Mouse (Mus musculus): ENCODE measurements around the gene Clic1.
"Not testable (repeated sequence)": the region's sequence is repeated elsewhere in the genome, so short reads cannot be mapped to it uniquely, and the experiment has no call there.

The Clic1 gene

GRCm38 (mm10) chr17:35049561-35050016 lies at the start of gene Clic1:
TSS of gene Clic1 (plus strand) at chr17:35049966.
- peak; percentile 57 to 63 for DNase-seq (ENCODE audit: low spot score in 2 of 2)

DNA sequence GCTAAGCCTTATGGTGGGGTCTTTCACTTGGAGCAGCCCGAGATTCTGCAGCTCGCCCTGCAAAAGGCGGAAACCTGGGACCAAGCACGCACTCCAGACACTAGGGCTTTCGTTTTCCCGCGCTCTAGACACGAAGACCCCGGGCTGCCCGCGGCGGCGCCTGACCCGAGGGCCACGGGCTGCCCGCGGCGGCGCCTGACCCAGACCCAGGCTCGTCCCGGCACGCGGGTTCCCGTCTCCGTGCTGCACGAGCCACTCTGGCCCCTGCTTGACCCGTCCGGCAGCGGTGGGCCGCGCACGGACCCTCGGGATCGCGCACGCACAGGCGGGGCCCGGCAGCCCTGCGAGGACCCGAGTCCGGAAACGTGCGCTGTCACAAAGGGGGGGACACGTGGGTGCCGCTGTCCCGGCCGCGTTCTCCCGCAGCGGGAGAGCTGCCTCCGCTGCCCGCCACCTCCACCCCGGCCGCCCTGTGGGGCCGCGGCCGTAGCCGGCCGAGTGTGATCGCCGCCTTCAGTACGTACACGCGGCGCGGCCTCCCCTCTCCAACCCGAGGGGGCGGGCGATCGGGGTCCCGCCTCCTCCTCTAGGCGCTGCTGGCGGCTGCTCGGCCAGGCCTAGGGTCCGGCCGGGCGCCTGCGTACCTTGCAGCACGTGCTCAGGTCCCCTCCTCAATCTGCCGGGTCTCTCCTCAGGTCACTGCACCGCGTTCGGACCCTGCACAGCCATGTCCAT lies 48.9 kb upstream of the Clic1 start, which contains the start of gene Vars:
TSS of gene Vars (plus strand) at position 271 of the 735 bp plus-strand sequence.
- peak; percentile 90 for DNase-seq (ENCODE audit: low spot score in 2 of 2)

DNA sequence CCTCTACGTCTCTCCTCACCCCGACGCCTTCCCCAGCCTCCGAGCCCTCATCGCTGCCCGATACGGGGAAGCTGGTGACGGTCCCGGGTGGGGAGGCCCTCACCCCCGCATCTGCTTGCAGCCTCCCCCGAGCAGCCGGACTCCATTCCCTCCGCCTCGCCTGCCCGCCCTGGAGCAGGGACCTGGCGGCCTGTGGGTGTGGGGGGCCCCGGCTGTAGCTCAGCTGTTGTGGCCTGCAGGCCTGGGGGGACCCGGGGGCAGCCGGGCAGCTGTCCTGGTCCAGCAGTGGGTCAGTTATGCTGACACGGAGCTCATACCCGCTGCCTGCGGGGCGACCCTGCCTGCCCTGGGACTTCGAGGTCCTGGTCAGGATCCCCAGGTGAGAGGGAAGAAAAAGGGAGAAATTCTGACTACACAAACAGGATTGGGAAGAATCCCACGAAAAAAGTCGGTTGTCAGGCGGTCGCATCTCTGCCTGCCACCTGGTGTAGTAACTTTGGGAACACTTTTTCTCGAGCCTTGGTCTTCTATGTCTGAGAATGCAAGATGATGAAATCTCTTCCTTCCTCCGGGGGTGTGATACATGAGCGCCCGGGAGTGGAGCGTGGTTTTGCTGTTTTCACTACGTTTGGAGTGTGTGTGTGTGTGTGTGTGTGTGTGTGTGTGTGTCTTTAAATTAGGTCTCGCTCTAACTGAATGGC lies 48.2 kb upstream of the Clic1 start:
- DNase-seq (ENCODE audit: low spot score in 2 of 2), result peak in 1 of 2 experiments; percentile 31

- no peak for DNase-seq (ENCODE audit: low spot score in 2 of 2)
These were observed 47.5 kb upstream of the Clic1 start for GRCm38 (mm10) chr17:35002153-35002865.

GRCm38 (mm10) chr17:35003022-35003838 lies 46.5 kb upstream of the Clic1 start:
- no peak for DNase-seq (ENCODE audit: low spot score in 2 of 2)

- DNase-seq (ENCODE audit: low spot score in 2 of 2), result no peak
These were observed 45.6 kb upstream of the Clic1 start for GRCm38 (mm10) chr17:35004075-35004717.

GRCm38 (mm10) chr17:35005158-35005557 lies 44.6 kb upstream of the Clic1 start:
- DNase-seq (ENCODE audit: low spot score in 2 of 2), result no peak

DNA sequence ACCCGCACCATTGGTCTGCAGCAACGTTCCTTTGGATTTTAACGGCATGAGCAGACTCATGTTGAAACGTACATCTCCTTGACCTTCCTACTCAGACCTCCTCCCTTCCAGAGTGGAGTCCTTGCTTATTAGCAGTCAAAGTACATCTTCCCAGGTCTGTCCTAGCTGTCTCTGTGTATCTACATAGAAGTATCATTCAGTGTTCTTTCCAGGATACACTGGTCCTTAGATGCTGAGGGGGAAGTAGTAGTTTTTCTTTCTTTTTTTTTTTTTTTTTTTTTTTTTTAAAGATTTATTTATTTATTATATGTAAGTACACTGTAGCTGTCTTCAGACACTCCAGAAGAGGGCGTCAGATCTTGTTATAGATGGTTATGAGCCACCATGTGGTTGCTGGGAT lies 43.9 kb upstream of the Clic1 start:
- not testable (repeated sequence) for DNase-seq (ENCODE audit: low spot score in 2 of 2)

DNA sequence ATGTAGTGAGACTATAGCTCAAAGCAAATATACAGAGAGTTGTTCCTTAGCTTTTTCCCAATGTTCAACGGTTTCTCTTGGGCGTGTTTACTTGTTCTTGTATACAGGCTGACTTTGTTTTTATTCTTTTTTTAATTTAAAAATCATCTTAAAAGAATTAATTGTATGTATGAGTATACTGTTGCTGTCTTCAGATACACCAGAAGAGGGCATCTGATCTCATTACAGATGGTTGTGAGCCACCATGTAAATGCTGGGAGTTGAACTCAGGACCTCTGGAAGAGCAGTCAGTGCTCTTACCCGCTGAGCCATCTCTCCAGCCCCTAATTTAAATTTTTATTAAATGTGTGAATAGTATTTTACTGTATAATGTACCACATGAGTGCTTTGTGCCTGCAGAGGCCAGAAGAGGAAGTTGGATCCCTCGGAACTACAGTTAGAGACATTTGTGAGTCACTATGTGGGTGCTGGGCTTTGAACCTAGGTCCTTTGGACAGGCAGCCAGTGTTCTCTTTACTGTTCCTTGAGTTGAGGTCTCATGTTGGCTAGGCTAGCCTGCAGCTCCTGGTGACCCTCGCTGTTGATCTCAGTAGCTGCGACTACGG lies 42.3 kb upstream of the Clic1 start:
- DNase-seq (ENCODE audit: low spot score in 2 of 2), result no peak

DNA sequence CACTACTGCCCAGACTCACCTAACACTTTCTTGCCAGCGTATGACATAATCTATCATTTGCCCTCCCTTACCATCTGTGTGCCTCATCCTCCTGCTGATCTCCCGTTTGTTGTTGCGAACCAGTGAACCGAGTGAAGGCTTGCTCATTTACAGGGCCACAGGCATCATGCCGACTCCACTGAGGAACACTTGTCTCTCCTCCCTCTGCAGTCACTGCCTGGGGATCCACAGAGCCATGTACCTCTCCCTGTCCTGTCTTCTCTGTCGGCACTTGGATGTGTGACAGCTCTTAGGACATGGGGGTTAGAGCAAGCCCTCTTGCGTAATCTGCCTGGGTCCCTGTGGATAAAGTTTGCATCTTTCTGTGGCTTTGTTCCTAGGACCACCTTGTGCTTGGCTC lies 40.2 kb upstream of the Clic1 start:
- no peak for DNase-seq (ENCODE audit: low spot score in 2 of 2)

DNA sequence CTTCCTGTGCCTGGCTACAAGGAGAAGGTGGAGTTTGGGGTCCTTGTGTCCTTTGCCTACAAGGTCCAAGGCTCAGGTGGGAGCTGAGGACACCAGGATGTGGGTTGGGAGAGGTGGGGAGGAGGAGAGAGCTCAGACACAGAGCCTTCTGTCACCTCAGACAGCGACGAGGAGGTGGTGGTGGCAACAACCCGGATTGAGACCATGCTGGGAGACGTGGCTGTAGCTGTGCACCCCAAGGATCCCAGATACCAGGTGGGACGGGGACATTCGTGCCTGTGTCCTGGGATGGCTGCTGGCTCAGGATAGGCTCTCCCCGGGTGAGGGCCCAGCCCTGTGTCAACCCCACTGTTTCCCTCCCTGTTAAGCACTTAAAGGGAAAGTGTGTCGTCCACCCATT lies 38.3 kb upstream of the Clic1 start:
- no peak for DNase-seq (ENCODE audit: low spot score in 2 of 2)

DNA sequence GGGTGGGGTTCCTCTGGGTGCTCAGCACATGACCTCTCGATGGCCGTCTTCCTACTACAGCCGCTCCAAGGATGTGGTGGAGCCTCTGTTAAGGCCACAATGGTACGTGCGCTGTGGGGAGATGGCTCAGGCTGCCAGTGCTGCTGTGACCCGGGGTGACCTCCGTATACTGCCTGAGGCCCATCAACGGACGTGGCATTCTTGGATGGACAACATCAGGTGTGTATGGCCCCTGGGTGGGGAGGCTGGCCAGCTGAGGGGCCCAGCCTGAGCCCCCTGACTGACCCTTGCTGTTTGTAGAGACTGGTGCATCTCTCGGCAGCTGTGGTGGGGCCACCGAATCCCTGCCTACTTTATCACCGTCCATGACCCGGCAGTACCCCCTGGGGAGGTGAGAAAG lies 37.3 kb upstream of the Clic1 start:
- no peak for DNase-seq (ENCODE audit: low spot score in 2 of 2)

GRCm38 (mm10) chr17:35013221-35013620 lies 36.5 kb upstream of the Clic1 start:
- no peak for DNase-seq (ENCODE audit: low spot score in 2 of 2)

GRCm38 (mm10) chr17:35015296-35015695 lies 34.5 kb upstream of the Clic1 start:
- no peak for DNase-seq (ENCODE audit: low spot score in 2 of 2)

DNA sequence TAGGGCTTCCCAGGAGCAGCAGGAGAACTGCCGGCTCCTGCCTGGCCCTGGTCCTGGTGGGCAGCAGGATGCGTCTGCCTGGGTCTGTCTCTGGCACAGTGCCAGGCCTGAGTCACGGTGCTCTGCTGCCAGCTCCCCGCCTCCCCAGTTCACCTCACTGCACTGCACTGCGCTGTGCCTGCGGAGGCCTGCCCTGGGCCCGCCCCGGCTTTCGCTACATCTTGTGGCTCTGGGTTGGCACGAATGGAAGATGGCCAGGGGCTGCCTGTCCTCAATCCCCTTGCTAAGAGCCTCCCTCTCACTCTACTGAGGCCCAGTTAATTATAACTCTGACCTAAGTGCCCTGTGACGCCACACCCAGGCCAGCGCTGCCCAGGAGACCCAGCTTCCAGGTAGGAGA lies 33.4 kb upstream of the Clic1 start, which contains the start of gene Vwa7:
TSS of gene Vwa7 (plus strand) at position 204 of the 400 bp plus-strand sequence.
- peak in 1 of 2 experiments; percentile 19 for DNase-seq (ENCODE audit: low spot score in 2 of 2)

DNA sequence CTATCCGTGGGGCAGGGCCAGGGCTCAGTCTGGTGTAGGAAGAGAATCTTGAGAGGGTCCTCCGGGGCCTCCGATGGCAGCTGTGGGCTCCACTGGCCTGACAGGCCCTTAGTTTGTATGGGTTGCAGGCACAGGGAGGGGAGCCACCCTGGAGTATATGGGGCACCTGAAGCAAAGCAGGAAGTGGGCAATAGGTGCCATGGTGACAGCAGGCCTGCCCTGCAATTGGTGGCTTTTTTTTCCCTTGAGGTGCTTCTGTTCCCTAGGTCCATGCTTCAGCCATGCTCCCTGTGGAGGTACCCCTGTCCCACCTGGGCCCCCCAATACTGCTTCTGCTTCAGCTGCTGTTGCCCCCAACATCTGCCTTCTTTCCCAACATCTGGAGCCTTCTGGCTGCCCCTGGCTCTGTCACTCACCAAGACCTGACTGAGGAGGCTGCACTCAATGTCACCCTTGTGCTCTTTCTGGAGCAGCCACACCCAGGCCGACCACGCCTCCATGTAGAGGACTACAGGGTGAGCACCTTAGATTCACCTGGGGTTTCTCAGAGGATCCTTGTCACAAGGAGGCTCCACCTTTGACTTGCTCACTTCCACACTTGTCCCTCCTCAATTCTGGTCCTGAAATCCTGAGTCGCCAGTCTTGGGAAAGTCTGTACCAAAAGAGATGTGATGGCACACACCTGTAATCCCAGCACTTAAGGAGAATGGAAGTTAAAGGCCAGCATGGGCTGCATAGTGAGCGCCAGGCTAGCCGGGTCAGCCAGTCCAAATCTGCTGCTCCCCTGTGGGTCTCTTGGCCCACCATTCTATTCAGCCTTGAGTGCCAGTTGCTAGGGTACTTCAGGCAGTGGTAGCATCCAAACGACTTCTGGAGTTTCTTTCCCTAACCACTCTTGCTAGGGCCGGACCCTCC lies 32.7 kb upstream of the Clic1 start:
- DNase-seq (ENCODE audit: low spot score in 2 of 2), result no peak

GRCm38 (mm10) chr17:35017706-35018030 lies 32.1 kb upstream of the Clic1 start:
- DNase-seq (ENCODE audit: low spot score in 2 of 2), result no peak

GRCm38 (mm10) chr17:35018171-35018570 lies 31.6 kb upstream of the Clic1 start:
- no peak for DNase-seq (ENCODE audit: low spot score in 2 of 2)

DNA sequence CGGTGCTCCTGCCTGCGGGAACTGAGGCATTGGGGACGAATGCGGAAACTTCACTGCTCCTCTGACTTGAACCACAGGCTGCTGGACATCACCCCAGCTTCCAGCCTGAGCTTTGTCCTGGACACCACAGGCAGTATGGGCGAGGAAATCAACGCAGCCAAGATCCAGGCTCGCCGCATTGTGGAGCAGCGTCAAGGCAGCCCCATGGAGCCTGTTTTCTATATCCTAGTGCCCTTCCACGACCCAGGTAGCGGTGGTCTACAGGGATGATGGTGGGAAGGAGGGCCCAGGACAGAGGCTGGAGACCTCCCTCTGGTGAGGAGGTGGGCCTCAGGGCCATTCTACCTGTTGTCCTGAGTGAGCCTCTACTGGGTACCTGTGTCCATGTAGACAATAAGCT lies 29.9 kb upstream of the Clic1 start:
- no peak for DNase-seq (ENCODE audit: low spot score in 2 of 2)

DNA sequence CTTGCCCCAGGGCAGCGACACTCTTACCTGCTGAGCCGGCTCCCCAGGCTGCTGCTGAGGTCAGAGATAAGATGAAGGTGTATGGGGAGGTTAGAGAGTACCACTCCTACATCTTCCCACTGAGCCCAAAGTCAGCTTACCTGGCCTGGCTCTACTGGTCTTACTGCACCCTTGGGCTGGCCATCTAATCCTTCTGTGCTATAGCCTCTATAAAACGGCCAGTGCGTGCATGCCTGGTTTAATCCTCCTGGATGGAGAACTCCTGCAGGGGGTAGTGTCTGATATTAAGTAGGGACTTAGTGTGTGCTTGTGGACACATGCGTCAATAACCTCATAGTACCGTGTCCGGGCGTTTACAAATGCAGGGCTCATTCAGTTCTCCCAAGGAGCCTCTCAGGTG lies 29.2 kb upstream of the Clic1 start:
- no peak for DNase-seq (ENCODE audit: low spot score in 2 of 2)

Data from heart, adult 9 months (tissue).